Mouse (Mus musculus): ENCODE measurements around the gene Gm21117. TPM values are rescaled to one million over a fixed set of nuclear protein-coding genes. Genes with fewer than 3 reads are reported as not detected.
"Not testable (repeated sequence)": the region's sequence is repeated elsewhere in the genome, so short reads cannot be mapped to it uniquely, and the experiment has no call there.

Gene Gm21117
- polyA plus RNA-seq (2015; fragmentation: Nextera tagmentation; extraction: Ambion mirVana), result not detected in 2 replicates

GRCm38 (mm10) chrY:51124920-51125319, at the start of gene Gm21117:
Gm21117 (plus strand) TSS chrY:51125220.
- not testable (repeated sequence) for H3K4me2 ChIP-seq; H3K9me3 ChIP-seq; H3K27ac ChIP-seq (replicated peaks); H3K4me1 ChIP-seq (replicated peaks); H3K4me3 ChIP-seq; H3K36me3 ChIP-seq; H3K9ac ChIP-seq; H3K27me3 ChIP-seq; ATAC-seq (ENCODE audit: low read depth)
- no CpG with 5 or more reads among the region's 6 CpGs for WGBS

Data from neural tube, embryonic 13.5 days (tissue).